Mouse (Mus musculus) ovary, postnatal 14 days (tissue): ENCODE measurements around the gene Cdk8.

Source experiments
- DNase-seq: peaks from one replicate; pipeline ENCODE4 v3.0.0; 2022; ENCODE audit warnings: low spot score

Gene Cdk8

DNA sequence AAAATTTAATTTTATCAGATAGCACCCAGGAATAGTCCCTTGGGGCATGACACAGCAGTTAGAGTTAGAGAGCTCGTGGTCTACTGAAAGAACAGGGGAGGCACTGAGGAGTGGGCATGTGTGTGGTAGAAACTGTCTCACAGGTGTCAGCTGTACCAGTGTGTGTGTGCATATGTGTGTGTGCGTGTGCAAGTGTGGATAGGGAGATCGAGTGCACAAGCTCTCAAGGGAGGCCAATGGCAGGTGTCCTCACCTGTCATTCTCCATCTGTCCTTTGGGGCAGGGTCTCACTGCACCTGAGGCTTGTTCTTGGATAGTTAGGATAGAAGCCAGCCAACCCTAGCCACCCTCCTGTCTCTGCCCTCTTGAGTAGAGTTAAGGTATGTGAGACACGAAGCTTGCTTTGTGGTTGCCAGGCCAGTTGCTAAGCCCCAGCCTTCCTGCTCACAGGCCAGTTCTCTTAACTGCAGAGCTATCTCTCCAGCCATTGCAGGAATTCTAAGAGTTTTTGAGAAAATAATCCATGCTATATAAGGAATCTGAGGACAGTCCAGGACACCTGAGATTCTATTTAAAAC, 50.3 kb downstream of the Cdk8 start:
- DNase-seq: no peak

DNA sequence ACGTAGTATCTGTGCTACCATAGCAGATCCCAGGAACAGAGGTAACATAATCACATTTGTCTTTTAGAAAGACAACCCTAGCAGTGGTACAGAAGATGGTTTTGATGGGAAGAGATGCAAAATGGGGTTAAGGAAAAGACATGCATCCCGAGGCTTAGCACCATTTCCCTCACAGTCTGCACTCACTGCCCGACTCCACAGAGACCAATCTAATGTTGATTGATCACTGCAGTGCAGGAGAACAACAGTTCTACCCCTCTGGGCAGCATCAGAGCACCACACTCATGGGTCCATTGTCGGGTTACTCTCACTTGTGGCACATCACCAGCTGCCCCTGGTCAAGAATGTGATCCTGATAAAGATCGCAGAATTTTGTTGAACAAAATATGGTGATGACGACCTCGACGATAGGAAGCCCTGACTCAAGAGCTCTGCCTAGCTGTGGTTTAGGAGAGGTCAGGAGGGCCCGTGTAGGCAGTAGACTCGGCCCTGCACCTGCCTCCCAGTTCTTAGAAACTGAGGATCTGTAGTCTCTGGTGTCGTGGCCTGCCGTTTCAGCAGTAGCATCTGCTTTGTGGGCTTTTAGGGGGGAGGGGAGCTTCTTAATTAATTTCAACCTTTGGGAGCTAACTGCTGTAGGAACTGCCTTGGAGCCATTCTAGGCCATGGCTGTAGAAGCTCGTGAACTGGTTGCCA, 51.0 kb downstream of the Cdk8 start:
- DNase-seq: no peak

GRCm38 (mm10) chr5:146283899-146284298, 52.9 kb downstream of the Cdk8 start:
- no peak for DNase-seq

- no peak for DNase-seq
These were observed 56.4 kb downstream of the Cdk8 start for GRCm38 (mm10) chr5:146287416-146287815.

DNA sequence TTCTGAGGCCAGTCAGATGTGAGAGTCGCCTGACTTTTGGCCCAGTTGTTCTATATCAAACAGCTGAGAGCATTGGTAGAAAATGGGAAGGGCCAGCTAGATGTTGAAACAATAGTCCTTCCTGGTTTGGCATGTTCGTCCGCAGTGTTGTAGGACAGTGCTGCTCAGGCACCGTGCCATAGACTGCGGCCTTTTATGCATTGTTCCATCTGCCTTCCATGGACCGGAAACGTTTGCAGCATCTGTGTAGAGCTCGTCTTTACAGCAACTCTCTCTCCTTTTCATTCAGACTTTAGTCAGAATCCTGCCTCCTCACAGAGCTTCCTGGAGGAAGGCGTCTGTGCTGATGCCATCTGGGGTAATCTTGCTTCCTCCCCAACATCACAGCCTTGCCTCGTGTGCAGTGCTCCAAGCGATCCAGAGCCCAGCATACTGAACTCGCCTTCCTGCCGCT, 57.0 kb downstream of the Cdk8 start:
- DNase-seq: no peak

DNA sequence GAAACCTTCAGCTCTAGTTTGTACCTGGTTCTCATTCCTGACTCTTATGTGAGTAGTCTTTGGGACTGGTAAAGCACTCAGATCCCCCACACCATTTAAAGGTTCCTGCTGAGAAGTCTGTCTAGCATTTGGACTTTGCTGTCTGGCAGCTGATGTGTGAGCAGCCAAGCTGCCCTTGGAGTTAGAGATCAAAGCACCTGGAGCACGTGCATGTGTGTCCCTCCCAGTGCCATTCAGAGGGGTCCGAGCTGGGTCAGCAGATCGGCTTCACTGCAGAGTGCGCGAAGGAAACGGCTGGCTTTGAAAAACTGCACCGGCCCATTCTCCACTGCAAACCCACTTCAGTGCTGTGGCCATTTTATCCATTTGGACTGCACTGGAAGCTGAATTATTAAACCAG, 58.9 kb downstream of the Cdk8 start:
- DNase-seq: no peak

GRCm38 (mm10) chr5:146290446-146290845, 59.4 kb downstream of the Cdk8 start:
- no peak for DNase-seq

GRCm38 (mm10) chr5:146291560-146291959, 60.5 kb downstream of the Cdk8 start:
- no peak for DNase-seq

DNA sequence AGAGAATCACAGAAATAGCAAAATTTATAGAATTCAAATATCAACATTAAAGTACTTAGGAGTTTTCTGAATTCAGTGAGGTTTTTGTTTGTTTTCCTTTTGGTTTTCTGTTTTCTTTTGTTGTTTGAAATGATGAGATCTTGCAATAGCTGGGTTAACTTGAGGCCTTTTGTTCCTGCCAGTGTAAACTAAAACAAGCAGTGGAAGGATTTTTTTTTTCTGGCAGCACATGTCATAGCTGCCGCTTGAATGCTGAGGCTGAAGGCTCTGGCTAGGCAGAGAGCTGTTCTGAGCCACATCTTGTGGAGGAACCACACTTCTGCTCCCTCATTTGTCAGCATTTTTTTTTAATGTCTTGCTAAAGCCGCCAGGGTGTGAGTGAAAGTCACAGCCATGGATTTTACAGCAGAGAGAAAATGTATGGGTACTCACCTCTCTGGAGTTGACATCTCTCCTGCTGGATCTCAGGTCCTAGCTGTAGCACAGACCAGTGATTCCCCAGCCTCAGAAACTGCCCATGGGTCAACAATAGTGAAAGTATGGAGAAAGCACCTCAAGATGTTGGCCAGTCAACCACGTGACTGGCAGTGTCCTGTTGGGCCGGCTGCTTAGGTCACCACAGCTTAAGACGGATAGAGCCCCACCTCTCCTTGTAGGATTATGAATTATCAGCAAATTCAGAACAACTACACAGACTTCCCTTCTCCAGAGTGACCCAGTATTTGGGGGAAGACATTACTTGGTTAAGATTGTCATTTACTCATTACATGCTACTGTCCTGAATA, 62.1 kb downstream of the Cdk8 start:
- DNase-seq: no peak

- DNase-seq: no peak
These were observed 63.1 kb downstream of the Cdk8 start for GRCm38 (mm10) chr5:146293919-146294700.

- DNase-seq: no peak
These were observed 63.8 kb downstream of the Cdk8 start for GRCm38 (mm10) chr5:146294834-146295233.

GRCm38 (mm10) chr5:146298807-146299519, 67.9 kb downstream of the Cdk8 start:
- no peak for DNase-seq

- DNase-seq: peak; percentile 33
These were observed 68.5 kb downstream of the Cdk8 start for GRCm38 (mm10) chr5:146299520-146299870.

- peak; percentile 48 for DNase-seq
These were observed 72.4 kb downstream of the Cdk8 start for GRCm38 (mm10) chr5:146303470-146303869.

DNA sequence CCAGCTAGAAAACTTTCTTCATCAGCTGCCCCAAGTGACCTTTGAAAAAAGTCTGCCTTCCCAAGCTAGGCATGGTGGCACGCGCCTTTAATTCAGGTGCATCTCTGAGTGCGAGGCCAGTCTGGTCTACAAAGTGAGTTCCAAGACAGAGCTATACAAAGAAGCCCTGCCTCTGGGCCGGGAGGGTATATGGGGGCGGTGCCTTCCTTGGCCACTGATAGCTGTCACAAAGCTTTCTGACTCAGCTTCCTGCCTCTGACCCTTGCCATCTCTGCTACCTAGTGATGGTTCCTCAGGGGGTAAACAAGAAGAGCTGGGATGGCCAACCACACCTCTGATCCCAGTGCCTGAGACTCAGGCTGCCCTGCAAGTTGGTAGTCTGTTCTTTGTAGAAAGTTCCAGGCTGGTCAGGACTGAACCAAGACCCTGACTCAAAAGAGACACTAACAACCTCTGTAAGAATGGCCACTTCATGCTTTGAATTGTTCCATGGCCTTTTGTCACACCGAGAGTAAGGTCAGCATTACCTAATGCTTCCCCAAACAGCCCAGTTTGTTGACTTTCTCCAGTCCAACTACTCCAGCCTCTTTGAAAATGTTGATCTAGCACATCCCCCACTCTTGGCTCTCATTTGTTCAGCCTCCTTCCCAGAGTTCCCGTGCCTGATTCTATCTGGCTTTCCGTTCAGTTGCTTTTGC, 76.2 kb downstream of the Cdk8 start:
- DNase-seq: no peak

- no peak for DNase-seq
These were observed 76.7 kb downstream of the Cdk8 start for GRCm38 (mm10) chr5:146307744-146308096.

GRCm38 (mm10) chr5:146314538-146314937, 83.5 kb downstream of the Cdk8 start:
- DNase-seq: no peak

- DNase-seq: no peak
These were observed 84.4 kb downstream of the Cdk8 start for GRCm38 (mm10) chr5:146315268-146315921.

DNA sequence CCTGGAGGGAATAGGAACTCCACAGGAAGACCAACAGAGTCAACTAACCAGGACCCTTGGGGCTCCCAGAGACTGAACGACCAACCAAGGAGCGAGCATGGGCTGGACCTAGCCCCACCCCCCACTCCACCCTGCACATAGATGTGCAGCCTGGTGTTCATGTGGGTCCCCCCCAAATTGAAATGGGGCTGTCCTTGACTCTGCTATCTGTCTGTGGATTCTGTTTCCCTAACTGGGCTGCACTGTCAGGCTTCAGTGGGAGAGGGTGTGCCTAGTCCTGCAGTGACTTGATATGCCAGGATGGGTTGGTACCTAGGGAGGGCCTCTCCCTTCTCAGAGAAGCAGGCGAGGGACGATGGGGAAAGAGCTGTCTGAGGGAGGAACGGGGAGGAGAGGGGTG, 85.3 kb downstream of the Cdk8 start:
- no peak for DNase-seq

DNA sequence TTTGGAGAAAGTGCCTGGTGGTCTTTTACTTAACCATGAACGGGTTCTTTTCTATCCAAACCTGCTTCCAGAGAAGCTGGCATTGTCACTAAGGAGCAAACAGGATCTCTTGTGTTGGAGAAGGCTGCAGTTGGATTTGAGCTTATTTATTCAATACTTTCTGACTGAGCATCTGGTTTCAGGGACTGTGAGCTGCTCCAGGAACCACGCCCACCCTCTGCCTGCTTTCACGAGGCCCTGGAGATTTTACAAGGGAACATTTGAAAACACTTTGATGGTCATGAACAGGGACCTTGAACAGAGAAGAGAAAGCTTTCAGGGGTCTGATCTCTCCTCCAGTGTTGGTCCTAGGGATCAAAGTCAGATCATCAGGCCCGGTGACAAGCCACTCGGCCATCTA, 87.0 kb downstream of the Cdk8 start:
- no peak for DNase-seq

GRCm38 (mm10) chr5:146318461-146318860, 87.4 kb downstream of the Cdk8 start:
- no peak for DNase-seq
